Mouse (Mus musculus) inflammation-experienced regulatory T-cells, adult 16 weeks (primary cell): ENCODE measurements around the gene Jph2. TPM values are rescaled to one million over a fixed set of nuclear protein-coding genes. Genes with fewer than 3 reads are reported as not detected.

ENCODE experiments used
- polyA plus RNA-seq: library from polyadenylated mRNA; unstranded; fragments of 100-300 nt; shearing (Covaris generic); gene quantifications from one replicate; pipeline ENCODE4 v1.2.1, GENCODE M21; 2017

The Jph2 gene
- polyA plus RNA-seq, result not detected

GRCm38 (mm10) chr2:163397905-163398304 is at the start of gene Jph2:
TSS of gene Jph2 (minus strand) at chr2:163397993.

GRCm38 (mm10) chr2:163438246-163438618 is 40.4 kb upstream of the Jph2 start, which contains the start of gene Gdap1l1:
TSS of gene Gdap1l1 (plus strand) at chr2:163438476.

GRCm38 (mm10) chr2:163424597-163424996 is 26.8 kb upstream of the Jph2 start, which contains the start of gene Oser1:
TSS of gene Oser1 (minus strand) at chr2:163424697.

Other genes starting within 250 kb of the Jph2 start
- gene Tox2, start 194.9 kb downstream of the Jph2 start, polyA plus RNA-seq, result 25.0 TPM
- 108 TPM for gene Oser1, start 26.7 kb upstream of the Jph2 start, polyA plus RNA-seq
- not detected for gene Gdap1l1, start 40.5 kb upstream of the Jph2 start, polyA plus RNA-seq
- 5.1 TPM for gene Fitm2, start 74.6 kb upstream of the Jph2 start, polyA plus RNA-seq
- not detected for gene R3hdml, start 94.3 kb upstream of the Jph2 start, polyA plus RNA-seq
- not detected for gene Hnf4a, start 108.8 kb upstream of the Jph2 start, polyA plus RNA-seq
- 82.8 TPM for gene Ttpal, start 204.3 kb upstream of the Jph2 start, polyA plus RNA-seq
- gene Serinc3, start 247.1 kb upstream of the Jph2 start, polyA plus RNA-seq, result 944 TPM